Mouse (Mus musculus) limb, embryonic 14.5 days (tissue): Measurements from ENCODE around the gene Ddx47. TPM values are rescaled to one million over a fixed set of nuclear protein-coding genes. Genes with fewer than 3 reads are reported as not detected.
A peak's percentile ranks its signal among the peaks of the same experiment; 100 is the strongest.

ENCODE experiments used
- ATAC-seq: fragments of 200-750 bp; cut with Nextera tagmentation; 2 replicates; pipeline ENCODE4 v1.8.0; 2017; ENCODE audit warnings: low read depth, moderate number of reproducible peaks, moderate TSS enrichment; ENCODE audit not compliant: low FRiP score
- DNase-seq: peaks from one replicate; pipeline ENCODE4 v3.0.0-alpha.2; 2015; ENCODE audit warnings: low spot score
- H3K27ac ChIP-seq: fragments of 300-500 bp; sonication (generic); replicated peaks from 2 replicates; pipeline ENCODE4 v1.5.1; 2014; ENCODE audit warnings: low read depth, mild to moderate bottlenecking, low read length, moderate library complexity, mixed read lengths
- H3K27me3 ChIP-seq: fragments of 300-500 bp; sonication (generic); 2 replicates; pipeline ENCODE4 v1.6.1; 2014; ENCODE audit warnings: low read length, mixed read lengths; ENCODE audit not compliant: control insufficient read depth, insufficient read depth
- H3K36me3 ChIP-seq: fragments of 300-500 bp; sonication (generic); 2 replicates; pipeline ENCODE4 v1.6.1; 2014; ENCODE audit warnings: mild to moderate bottlenecking, low read length, moderate library complexity, mixed read lengths; ENCODE audit not compliant: control insufficient read depth, insufficient read depth
- H3K4me1 ChIP-seq: fragments of 300-500 bp; sonication (generic); 2 replicates; pipeline ENCODE4 v1.6.1; 2014; ENCODE audit warnings: antibody characterized with exemption, low read length, mixed read lengths; ENCODE audit not compliant: control insufficient read depth, insufficient read depth
- H3K4me2 ChIP-seq: fragments of 300-500 bp; sonication (generic); replicated peaks from 2 replicates; pipeline ENCODE4 v1.6.1; 2014; ENCODE audit warnings: low read depth, mild to moderate bottlenecking, low read length, moderate library complexity; ENCODE audit not compliant: severe bottlenecking
- H3K4me3 ChIP-seq: fragments of 300-500 bp; sonication (generic); replicated peaks from 2 replicates; pipeline ENCODE4 v1.5.1; 2014; ENCODE audit warnings: low read length
- H3K9ac ChIP-seq: fragments of 300-500 bp; sonication (generic); 2 replicates; pipeline ENCODE4 v1.6.1; 2014; ENCODE audit warnings: mild to moderate bottlenecking, low read depth, low read length, moderate library complexity; ENCODE audit not compliant: severe bottlenecking
- H3K9me3 ChIP-seq: fragments of 300-500 bp; sonication (generic); 2 replicates; pipeline ENCODE4 v1.6.1; 2016; ENCODE audit warnings: low read length; ENCODE audit not compliant: control insufficient read depth
- POLR2A ChIP-seq: fragments of 200-500 bp; IDR thresholded peaks from 2 replicates; pipeline ENCODE4 v1.8.0; 2012; ENCODE audit warnings: inconsistent platforms, mild to moderate bottlenecking, moderate library complexity, borderline replicate concordance; ENCODE audit not compliant: insufficient read depth, insufficient read length; ENCODE audit errors: extremely low read depth
- WGBS: fragments of 180-500 bp; shearing (Covaris S2); extraction: QIAGEN DNeasy Blood & Tissue Kit; methylation state at CpG from one replicate; pipeline ENCODE4 v1.1.7; 2014; 5-methylcytosine and 5-hydroxymethylcytosine counted together
- polyA plus RNA-seq, 2 experiments: library from polyadenylated mRNA; depleted of rRNA in 1 of 2; stranded (reverse) in 1 of 2; unstranded in 1 of 2; fragments of >200 nt; fragmentation: Nextera tagmentation in 1 of 2; extraction: Ambion mirVana in 1 of 2; gene quantifications; 2 replicates each; pipeline versions ENCODE4 v1.2.1 to v1.2.3; 2012 to 2014

The Ddx47 gene
- polyA plus RNA-seq, 2 experiments = 97.6 to 104 TPM

DNA sequence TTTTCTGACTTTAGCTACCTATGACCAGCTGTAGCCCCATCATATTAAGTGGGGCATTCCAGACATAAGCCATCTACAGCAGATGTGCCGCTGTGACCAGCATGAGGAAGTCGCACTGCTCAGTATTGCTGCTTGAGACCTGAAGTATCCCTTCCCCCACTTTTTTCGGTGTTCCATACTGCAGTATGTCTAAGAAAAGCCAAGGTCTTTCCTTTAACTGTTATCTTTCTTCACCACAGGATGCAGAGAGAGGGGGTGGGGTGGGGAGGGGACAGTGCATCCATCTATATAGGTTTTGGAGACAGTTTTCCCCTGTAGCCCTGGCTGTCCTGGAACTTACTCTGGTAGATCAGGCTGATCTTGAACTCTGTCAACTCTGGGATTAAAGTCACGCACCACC is 5.0 kb upstream of the Ddx47 start:
- H3K4me2 ChIP-seq = no peak overlapping the region
- H3K27me3 ChIP-seq = no peaks in the 10 kb centered on the region
- no peak for DNase-seq
- no peak overlapping the region for H3K27ac ChIP-seq
- H3K9ac ChIP-seq = no peak overlapping the region
- no peaks in the 10 kb centered on the region for H3K9me3 ChIP-seq
- TF ChIP-seq POLR2A = no peak
- H3K36me3 ChIP-seq = no peaks in the 10 kb centered on the region
- H3K4me3 ChIP-seq = no peak overlapping the region
- no peak for ATAC-seq
- no peaks in the 10 kb centered on the region for H3K4me1 ChIP-seq
- WGBS = 89% methylated on average over 4 of the region's 4 CpGs

DNA sequence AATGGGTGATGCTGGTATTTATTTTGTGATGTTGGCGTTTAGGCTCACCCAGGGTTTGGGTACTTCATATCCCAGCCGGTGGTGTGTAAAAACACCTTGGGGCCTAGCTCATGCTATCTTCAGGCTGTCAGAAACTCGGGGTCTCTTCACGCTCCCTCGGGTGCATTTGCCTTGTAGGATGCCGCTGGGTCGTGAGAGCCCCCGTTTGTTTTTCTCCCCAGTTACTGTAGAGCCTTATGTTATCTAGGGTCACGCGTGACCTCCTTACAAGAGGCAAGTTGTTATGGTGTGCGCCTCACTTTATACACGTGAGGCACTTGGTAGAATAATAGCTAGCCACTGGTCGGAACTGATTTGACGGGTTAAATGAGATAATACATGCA is 313 bp downstream of the Ddx47 start:
- no peaks in the 10 kb centered on the region for H3K9me3 ChIP-seq
- H3K4me3 ChIP-seq = peak overlapping the region; percentile 86
- no peak for TF ChIP-seq POLR2A
- H3K4me1 ChIP-seq = peaks cover 6% of the 10 kb centered on the region
- ATAC-seq (peak; percentile 7; the same call in 1 of the 2 replicates), DNase-seq (no peak)
- peak overlapping the region; percentile 80 for H3K4me2 ChIP-seq
- no peak overlapping the region for H3K27ac ChIP-seq
- H3K36me3 ChIP-seq = peaks cover 32% of the 10 kb centered on the region
- 2% methylated on average over 14 of the region's 14 CpGs for WGBS
- peak overlapping the region; percentile 79 for H3K9ac ChIP-seq
- no peaks in the 10 kb centered on the region for H3K27me3 ChIP-seq

DNA sequence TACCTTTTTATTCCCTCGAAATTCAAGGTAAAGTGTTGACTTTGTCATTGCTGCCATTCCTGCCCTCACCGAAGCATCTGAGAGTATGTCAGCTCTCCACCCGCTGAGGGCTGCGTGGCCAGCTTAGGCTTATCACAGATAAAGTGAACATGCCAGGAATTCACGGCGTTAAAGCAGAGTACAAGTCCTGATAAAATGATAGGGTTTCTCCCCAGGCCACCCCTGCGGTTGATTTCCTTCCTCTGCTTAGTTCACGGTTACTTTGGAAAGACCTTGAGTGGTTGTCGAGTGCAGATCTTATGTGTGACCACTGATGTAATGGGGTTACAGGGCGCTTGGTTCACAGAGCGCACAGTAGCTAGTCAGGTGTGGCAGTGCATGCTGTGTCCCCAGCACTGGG is 5.8 kb downstream of the Ddx47 start:
- Histone ChIP-seq H3K36me3 (peaks cover 83% of the 10 kb centered on the region), H3K9me3 (no peaks in the 10 kb centered on the region), H3K9ac (no peak overlapping the region), H3K4me3 (no peak overlapping the region), H3K27ac (no peak overlapping the region), H3K4me1 (peaks cover 3% of the 10 kb centered on the region), H3K27me3 (no peaks in the 10 kb centered on the region), H3K4me2 (no peak overlapping the region)
- TF ChIP-seq POLR2A = no peak
- no peak for DNase-seq
- 94% methylated on average over 11 of the region's 11 CpGs for WGBS
- no peak for ATAC-seq

DNA sequence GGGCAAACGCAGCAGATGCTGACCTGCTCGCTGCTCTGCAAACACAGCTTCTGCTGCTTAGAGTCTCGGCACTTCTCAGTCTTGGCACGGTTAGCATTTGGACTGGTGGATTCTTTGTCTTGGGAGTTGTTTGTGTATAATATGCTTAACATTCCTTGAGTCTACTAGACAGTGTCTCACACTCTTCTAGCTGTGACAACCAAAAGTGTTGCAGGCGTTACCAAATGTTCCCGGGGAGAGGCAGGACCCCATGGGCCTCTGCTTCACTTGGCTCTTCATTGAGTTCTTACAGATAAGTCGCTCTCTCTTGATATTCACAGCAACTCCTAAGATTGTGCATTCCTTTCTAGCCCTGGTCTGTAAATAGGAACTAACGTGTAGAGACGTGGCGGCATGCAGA is 8.2 kb downstream of the Ddx47 start:
- Histone ChIP-seq H3K4me2 (no peak overlapping the region), H3K4me3 (no peak overlapping the region), H3K27me3 (no peaks in the 10 kb centered on the region), H3K36me3 (peaks cover 96% of the 10 kb centered on the region), H3K9ac (no peak overlapping the region), H3K4me1 (no peaks in the 10 kb centered on the region), H3K9me3 (no peaks in the 10 kb centered on the region), H3K27ac (no peak overlapping the region)
- no peak for TF ChIP-seq POLR2A
- WGBS = 93% methylated on average over 10 of the region's 10 CpGs
- DNase-seq (no peak), ATAC-seq (no peak)

DNA sequence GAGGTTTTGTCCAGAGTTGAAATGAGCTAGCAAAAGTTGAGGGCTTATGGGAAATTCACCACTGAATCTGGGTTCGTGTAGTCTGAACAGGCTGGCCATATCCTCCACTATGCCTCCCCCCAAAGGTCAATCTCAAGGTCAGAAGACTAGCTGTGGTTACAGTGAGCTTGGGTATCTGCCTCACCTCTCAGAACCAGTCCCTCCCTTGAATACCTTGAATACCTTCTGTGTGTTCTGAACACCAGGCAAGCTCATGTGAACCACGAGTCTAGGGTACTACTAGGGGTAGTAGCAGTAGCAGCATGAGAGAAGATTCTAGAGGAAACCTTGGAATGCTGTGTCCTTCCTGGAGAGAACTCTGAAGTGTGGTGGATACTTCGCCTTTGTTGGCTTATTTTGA is 10.2 kb downstream of the Ddx47 start:
- DNase-seq (no peak), ATAC-seq (no peak)
- Histone ChIP-seq H3K27me3 (no peaks in the 10 kb centered on the region), H3K4me1 (no peaks in the 10 kb centered on the region), H3K36me3 (peaks cover 78% of the 10 kb centered on the region), H3K4me2 (no peak overlapping the region), H3K27ac (no peak overlapping the region), H3K9ac (no peak overlapping the region), H3K4me3 (no peak overlapping the region), H3K9me3 (no peaks in the 10 kb centered on the region)
- 87% methylated on average over 3 of the region's 3 CpGs for WGBS
- no peak for TF ChIP-seq POLR2A

DNA sequence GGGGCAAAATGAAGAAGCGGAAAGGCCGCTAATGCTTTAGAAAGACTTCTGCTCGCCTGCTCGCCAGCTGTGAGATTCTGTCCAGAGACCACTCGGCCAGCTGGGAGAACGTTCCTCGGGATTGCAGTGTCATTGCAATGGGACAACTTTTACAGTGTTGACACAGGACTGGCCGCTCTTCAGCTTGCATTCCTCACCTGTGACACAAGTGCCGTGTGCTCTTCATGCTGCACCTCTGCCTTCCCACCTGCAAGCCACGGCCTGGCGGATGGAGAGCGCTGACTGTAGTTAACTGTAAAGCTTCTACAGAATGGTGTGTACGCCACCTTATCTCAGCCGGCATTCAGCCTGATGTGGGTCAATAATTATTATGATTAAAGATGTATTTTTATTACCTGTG is 12.0 kb downstream of the Ddx47 start:
- WGBS = 96% methylated on average over 14 of the region's 14 CpGs
- no peak for DNase-seq
- H3K36me3 ChIP-seq = peaks cover 60% of the 10 kb centered on the region
- H3K9ac ChIP-seq = no peak overlapping the region
- no peaks in the 10 kb centered on the region for H3K27me3 ChIP-seq
- H3K4me1 ChIP-seq = no peaks in the 10 kb centered on the region
- TF ChIP-seq POLR2A = no peak
- ATAC-seq = no peak
- no peak overlapping the region for H3K4me2 ChIP-seq
- no peak overlapping the region for H3K4me3 ChIP-seq
- H3K9me3 ChIP-seq = no peaks in the 10 kb centered on the region
- H3K27ac ChIP-seq = no peak overlapping the region
